Mouse (Mus musculus) ES-Bruce4 (cell line): ENCODE results near the gene Esrrg.

Experiments
- CTCF ChIP-seq: IDR thresholded peaks from one replicate; pipeline ENCODE4 v1.8.1; 2011; ENCODE audit warnings: low read depth, low read length
- EP300 ChIP-seq: IDR thresholded peaks from 2 replicates; pipeline ENCODE4 v1.6.1; 2011; ENCODE audit warnings: low read depth, low read length; ENCODE audit not compliant: insufficient read depth
- POLR2A ChIP-seq: IDR thresholded peaks from one replicate; pipeline ENCODE4 v1.8.1; 2011; ENCODE audit warnings: low read length; ENCODE audit not compliant: insufficient read depth

DNA sequence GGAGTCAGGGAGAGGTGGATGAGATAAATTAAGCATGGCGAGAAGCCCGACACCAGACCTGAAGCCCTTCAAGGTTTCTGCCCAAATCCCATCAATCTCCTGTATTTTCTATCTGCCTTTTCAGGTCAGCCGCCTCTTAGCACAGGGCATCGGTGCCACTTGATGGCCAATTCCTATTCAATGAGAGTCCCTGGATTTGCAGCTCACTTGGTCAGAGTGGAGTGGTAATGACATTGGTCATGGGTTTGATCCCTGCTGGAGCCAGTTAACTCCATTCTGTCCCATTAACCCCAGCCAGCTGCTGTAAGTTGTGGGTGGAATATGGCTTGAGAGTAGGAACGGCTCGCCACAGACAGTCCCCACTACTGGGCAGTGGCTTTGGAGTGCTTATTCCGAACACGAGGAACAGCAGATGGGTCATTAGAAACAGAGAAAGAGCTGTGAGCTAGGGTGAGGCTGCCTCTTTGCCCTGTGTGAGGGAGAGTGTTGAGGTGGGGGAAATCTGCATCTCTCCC is 101.9 kb downstream of the Esrrg start:
- TF ChIP-seq EP300: no peak
- no peak for TF ChIP-seq POLR2A
- no peak for TF ChIP-seq CTCF
